Mouse (Mus musculus) liver, postnatal 0 days (tissue): ENCODE measurements around the gene 4930412O13Rik.

Source experiments
- CTCF ChIP-seq: sonication (generic); IDR thresholded peaks from 2 replicates; pipeline ENCODE4 v1.5.1; 2016; ENCODE audit warnings: antibody characterized with exemption, low read depth
- EP300 ChIP-seq: IDR thresholded peaks from 2 replicates; pipeline ENCODE4 v1.6.1; 2016; ENCODE audit warnings: antibody characterized with exemption, low read depth, mild to moderate bottlenecking

- TF ChIP-seq CTCF (no peak), EP300 (no peak)
Observed at GRCm38 (mm10) chr2:9892541-9892940, 11.5 kb downstream of the 4930412O13Rik start.
